Mouse (Mus musculus) c-Kit-negative CD71-positive TER-119-positive erythroid progenitor cells, embryonic 14.5 days (primary cell): ENCODE measurements around the gene 4933402N03Rik.

ENCODE experiments used
- DNase-seq: peaks from one replicate; pipeline ENCODE4 v3.0.0-alpha.2; 2013; ENCODE audit warnings: low read depth, low spot score

The 4933402N03Rik gene

GRCm38 (mm10) chr7:131146214-131146613 is at the start of gene 4933402N03Rik:
Gene 4933402N03Rik (minus strand): TSS chr7:131146314.
- DNase-seq, result no peak

GRCm38 (mm10) chr7:131187996-131188395 is 41.9 kb upstream of the 4933402N03Rik start:
- no peak for DNase-seq

DNA sequence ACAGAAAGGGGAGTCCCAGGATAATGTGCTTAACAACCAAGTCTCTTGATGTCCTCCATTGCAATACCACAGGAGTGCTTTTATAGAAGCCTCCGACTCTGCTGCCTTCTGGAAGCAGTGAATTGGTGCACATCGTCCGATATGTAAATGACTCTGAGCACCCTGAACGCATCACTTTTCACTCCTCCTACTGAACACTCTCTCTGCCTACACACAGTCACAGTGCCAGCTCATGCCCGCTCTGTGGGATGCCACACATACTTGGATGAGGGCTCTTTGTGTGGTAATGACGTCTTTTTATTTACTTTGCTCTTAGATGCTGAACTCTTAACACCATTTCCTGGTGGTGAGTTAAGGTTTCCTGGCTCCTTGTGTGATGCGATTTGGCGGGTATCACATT is 40.9 kb upstream of the 4933402N03Rik start:
- no peak for DNase-seq

DNA sequence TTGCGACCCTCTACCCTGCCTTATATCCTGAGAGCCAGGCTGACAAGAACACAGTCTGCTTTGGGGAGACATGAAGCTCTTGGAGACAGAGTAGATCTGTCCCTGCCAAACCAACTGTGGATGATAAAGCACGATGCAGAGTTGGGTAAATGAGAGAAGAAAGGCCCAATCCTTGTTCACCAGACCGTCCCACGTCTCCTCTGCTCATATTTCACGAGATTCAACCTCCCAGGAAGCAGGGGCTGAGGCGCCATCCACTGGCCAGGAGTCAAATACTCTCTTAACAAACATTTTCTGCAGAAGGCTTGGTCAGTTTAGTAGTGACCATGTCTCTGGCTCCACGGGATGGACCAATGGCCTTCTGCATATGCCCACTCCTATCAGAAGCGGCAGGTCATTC is 38.2 kb upstream of the 4933402N03Rik start:
- DNase-seq, result no peak

- DNase-seq, result no peak
Measured at GRCm38 (mm10) chr7:131182685-131183084, 36.6 kb upstream of the 4933402N03Rik start.

- no peak for DNase-seq
Measured at GRCm38 (mm10) chr7:131174121-131174520, 28.0 kb upstream of the 4933402N03Rik start, which contains the start of gene 5430419D17Rik. Gene 5430419D17Rik (plus strand): TSS chr7:131174402.

- no peak for DNase-seq
Measured at GRCm38 (mm10) chr7:131169099-131169498, 23.0 kb upstream of the 4933402N03Rik start.

- DNase-seq, result no peak
Measured at GRCm38 (mm10) chr7:131167771-131168170, 21.7 kb upstream of the 4933402N03Rik start.

DNA sequence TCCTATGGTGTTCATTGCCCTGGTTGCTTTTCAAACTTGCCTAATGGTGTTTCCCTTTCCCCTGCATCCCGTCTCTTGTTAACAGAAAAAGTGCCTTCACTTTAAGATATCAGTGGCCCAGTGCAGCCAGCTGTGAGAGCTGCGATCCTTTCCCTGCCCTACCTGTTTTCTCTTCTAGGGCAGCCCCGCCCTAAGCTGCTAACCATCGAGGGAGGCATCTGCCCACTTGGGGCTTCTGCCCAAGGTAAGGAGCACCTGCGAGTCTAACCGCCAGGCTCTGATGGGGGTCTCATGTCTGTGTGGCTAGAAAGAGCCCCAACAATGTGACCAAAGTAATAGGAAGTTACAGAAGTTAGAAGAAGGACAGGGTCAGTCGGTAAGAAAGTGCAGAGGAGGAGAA is 16.1 kb upstream of the 4933402N03Rik start:
- no peak for DNase-seq

GRCm38 (mm10) chr7:131153044-131153443 is 6.9 kb upstream of the 4933402N03Rik start:
- no peak for DNase-seq

DNA sequence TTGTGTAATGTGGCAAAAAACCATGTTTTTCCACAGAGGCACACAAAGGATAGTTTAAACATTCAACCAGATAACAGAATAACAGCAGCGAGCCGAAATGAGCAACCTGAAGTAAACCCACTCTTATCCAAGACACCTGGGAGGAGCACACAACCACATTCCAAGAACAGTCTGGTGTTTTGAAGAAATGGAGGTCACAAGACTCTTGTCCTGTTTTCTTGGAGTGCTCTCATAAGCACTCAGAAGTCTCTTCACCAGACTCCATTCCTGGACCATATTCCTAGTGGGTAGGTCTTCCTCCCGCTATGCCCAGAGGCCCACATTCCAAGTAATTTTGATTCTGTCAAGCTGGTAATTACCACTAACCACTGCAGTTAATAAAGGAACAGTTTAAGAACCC is 4.1 kb upstream of the 4933402N03Rik start:
- no peak for DNase-seq

DNA sequence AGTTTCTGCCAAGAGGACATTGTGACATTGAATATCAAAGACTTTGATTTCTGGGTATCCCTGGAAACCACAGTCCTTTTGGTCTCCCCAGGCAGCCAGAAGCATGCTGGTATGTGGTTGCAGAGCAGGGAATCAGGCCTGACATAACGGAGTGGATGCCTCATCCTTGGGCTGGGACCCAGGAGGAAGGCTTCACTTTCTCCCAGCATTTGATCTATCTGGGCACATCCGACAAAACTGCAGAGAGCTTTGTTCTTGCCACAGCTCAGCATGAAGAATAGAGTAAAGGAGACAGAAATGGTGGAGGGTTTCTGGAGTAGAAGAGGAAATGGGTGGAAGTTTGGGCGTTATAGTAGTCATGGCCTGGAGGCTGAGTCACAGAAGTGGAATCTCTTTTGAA is 12.9 kb downstream of the 4933402N03Rik start:
- DNase-seq, result no peak

DNA sequence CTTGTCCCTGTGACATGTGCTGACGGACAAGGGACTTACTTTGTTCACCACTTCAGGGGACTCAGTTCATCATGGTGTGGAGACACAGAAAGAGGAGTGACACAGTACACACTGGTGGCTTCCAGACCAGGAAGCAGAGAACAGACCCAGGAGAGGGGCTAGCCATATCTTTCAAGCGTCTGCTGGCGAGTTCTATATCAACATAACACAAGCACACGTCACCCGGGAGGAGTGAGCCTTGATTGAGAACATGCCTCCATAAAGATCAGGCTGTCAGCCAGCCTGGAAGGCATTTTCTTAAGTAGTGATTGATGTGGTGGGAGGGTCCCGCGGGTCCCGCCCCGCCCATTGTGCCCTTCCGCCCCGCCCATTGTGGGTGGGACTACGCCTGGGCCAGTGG is 16.1 kb downstream of the 4933402N03Rik start:
- DNase-seq, result no peak

DNA sequence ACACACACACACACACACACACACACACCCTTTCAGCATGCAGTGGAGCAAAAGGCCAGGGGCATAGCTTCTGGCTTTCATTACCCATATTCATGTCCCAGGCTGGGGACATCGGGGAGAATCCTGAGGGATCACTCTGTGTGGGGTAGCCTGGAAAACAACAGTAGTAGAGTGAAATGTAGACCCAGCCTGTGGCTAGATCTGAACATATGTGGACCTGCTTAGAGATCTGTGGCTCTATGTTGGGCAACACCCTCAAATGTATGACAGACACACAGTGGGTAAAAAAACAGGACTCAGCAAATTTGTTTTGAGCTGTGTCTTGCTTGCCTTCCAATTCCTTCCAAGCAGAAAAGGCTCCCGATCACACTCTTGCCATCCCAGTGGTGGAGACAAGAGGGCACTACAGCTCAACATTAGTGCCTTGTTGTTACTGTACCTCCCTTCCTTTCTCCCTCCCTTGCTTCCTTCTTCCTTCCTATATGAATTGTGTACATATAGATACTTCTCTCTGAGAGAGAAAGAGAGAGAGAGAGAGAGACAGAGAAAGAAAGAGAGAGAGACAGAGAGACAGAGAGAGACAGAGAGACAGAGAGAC is 23.8 kb downstream of the 4933402N03Rik start:
- DNase-seq, result no peak

DNA sequence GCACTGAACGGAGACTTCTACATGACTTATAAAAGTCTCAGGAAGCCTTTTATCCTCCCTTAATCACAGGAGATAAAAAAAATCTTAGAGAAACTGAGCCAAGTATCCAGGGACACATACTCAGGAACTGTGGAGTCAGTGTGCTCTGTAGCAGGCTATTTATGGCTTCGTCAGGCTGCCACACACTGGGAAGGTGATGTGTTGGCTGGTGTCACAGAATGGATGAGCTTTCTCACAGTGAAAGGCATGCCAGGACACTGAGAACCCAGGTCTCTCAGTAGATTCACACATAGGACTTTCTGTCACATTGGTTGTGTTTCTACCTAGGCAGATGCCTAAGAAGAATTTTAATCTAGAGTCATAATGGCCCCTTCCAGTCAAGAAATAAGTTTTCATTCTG is 31.7 kb downstream of the 4933402N03Rik start:
- no peak for DNase-seq

DNA sequence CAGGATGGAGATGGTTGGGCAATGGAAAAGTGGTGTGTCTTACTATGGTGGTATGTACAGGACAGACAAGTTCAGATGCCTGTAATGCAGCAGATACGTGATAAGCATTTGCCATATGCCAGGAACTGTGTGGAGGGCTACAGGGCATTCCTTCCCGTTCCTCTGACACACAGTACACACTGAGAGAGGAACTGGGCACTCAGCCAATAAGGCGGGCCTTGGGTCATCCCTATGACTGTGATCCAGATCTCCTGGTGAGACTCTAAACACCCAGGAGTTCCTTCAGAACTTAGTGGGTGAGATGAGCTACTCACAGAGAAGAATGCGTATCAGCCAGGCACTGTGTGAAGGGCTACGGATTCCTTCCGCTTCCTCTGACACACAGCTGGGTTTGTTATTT is 32.4 kb downstream of the 4933402N03Rik start:
- DNase-seq, result no peak

GRCm38 (mm10) chr7:131112486-131112885 is 33.6 kb downstream of the 4933402N03Rik start:
- no peak for DNase-seq
